Mouse (Mus musculus) kidney, embryonic 14.5 days (tissue): ENCODE measurements around the gene Arl8a. TPM values are rescaled to one million over a fixed set of nuclear protein-coding genes. Genes with fewer than 3 reads are reported as not detected.

Experiments used
- polyA plus RNA-seq: library from polyadenylated mRNA; unstranded; fragments of >200 nt; fragmentation: Nextera tagmentation; extraction: Ambion mirVana; gene quantifications from 2 replicates; pipeline ENCODE4 v1.2.1, GENCODE M21; 2014

Arl8a gene
- polyA plus RNA-seq, 1 experiment from 2014 or later: 44.5 TPM

Other genes with a start within 250 kb of the Arl8a start
- 4.8 and 7.6 TPM in 2 replicates for gene Ppp1r12b, start 190.9 kb upstream of the Arl8a start, polyA plus RNA-seq
- gene Ube2t, start 184.3 kb upstream of the Arl8a start, polyA plus RNA-seq: 40.6 and 50.3 TPM in 2 replicates
- 0.66 and 0.81 TPM in 2 replicates for gene Lgr6, start 41.5 kb upstream of the Arl8a start, polyA plus RNA-seq
- gene Ptpn7, start 14.1 kb upstream of the Arl8a start, polyA plus RNA-seq: 0.66 and 0.83 TPM in 2 replicates
- gene Gpr37l1, start 20.9 kb downstream of the Arl8a start, polyA plus RNA-seq: not detected in 2 replicates
- 22.4 and 26.8 TPM in 2 replicates for gene Elf3, start 111.7 kb downstream of the Arl8a start, polyA plus RNA-seq
- 66.6 and 86.8 TPM in 2 replicates for gene Rnpep, start 137.3 kb downstream of the Arl8a start, polyA plus RNA-seq
- gene Timm17a, start 167.0 kb downstream of the Arl8a start, polyA plus RNA-seq: 213 and 232 TPM in 2 replicates
- 0.27 and 0.55 TPM in 2 replicates for gene Lmod1, start 178.0 kb downstream of the Arl8a start, polyA plus RNA-seq
- gene Shisa4, start 228.4 kb downstream of the Arl8a start, polyA plus RNA-seq: 33.0 and 39.6 TPM in 2 replicates